Mouse (Mus musculus) cerebellum, postnatal 14 days (tissue): ENCODE measurements around the gene Cstad.

Experiments
- DNase-seq, 2 experiments: peaks; one replicate each; pipeline ENCODE4 v3.0.0; 2021; ENCODE audit warnings: mixed read lengths in 2 of 2

Gene Cstad

DNA sequence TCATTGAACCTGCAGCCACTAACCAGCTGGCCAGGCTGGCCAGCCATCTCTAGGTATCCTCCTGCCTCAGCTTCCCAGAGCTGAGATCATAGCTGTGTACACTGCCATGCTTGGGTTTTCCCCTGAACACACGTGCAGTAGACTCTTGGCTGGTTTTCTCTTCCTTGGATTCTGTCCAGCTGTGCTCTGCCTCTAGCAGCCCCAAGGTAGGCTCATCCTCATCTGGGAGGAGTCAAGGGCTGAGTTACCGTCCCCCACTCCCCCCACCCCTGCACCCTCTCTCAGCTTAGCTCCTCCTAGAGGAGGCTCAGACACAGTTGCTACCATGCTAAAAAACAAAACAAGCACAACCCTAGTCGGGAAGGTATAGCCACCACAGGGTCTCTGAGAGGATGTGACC, 4.8 kb downstream of the Cstad start:
- DNase-seq: peak in 1 of 2 experiments; percentile 8

DNA sequence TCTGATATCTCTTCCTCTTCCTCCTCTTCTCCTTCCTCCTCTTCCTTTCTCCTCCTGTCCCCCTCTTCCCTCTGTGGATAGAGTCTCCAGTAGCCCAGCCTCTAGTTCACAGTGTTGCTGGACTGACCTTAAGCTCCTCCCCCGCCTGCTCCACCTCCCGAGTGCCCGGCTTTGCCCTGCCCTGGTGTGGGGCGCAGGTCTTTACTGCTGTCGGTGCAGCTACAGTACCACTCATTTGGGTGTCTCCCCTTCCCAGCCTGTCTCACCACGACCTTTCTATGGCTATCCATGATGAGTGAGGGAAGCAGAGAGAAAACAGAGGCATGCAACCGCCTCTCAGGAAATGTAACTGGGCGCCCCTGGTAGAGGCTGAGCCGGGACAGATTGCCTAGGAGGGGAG, 5.5 kb downstream of the Cstad start:
- DNase-seq: peak in 1 of 2 experiments; percentile 15

DNA sequence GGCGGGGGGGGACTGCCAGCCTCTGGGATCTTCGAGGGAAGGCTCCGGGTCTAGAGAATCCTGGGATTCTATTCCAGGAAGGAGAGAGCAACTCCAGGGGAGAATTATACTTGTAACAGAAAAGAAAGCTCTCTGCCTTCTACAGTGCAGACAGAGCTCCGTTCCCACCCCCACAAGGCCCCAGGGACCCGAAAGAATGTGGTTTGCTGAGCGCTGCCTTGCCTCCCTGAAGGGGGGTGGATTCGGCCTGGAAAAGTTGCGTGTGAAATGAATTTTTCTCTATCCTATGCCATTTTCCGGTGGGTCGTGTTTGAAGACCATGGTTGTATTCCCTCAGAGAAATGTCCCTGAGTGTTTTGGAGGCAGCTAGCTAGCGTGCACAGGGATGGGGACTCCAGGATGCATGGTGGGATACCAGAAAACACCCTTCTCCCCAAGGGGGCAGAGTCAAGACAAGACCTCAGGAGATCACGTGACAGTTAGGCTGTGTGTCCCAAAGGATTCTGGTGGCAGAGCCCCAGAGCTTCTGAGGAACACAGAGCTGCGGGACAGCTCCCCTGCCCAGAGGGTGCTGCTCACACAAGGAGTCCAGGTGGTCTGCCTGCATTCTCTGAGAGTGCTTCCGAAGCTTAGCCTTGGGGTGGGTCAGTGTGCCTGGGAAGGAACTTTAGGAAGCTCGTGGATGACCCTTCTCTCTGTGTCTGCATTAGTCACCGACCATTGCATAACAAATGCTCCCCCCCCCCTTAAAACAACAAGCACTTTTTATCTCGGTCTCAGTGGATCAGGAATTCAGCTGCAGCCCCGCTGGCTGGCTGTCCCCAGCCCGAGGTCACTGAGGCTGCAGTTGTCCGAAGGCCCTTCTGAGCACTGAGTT, 6.4 kb downstream of the Cstad start:
- DNase-seq: peak in 1 of 2 experiments; percentile 13

DNA sequence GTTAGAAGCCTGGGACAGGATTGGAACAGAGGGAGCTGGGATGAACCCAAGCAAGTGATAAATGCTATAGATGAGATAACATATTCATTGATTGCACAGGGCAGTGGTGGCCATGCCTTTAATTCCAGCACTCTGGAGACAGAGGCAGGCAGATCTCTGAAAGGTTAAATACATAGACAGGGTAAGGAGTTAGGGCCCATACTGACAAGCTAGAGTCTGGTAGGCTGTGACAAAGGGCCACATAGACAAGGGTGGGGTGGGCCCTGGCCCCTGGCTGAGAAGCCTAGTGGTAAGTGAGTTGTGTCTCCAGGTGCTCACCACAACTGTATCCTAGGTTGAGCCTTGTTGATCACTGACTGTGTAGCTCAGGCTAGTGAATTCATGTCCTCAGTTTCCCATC, 7.6 kb downstream of the Cstad start:
- peak in 1 of 2 experiments; percentile 1 for DNase-seq

DNA sequence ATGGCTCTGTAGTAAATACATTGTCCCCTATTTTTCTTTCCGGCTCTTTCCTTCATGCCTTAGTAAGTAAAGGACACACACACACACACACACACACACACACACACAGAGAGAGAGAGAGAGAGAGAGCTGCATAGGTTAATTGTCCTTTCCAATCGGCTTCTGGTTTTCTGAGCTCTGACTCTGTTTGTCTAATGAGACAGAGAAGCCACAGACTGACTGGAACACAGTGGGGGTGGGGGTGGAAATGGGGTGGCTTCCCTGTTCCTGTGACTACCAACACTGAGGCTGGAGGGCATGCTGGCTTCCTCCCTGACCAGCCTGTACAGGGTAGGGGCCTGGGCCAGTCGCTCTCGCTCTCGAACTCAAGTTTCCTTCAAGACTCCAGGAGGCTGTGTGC, 8.9 kb downstream of the Cstad start:
- no peak for DNase-seq

DNA sequence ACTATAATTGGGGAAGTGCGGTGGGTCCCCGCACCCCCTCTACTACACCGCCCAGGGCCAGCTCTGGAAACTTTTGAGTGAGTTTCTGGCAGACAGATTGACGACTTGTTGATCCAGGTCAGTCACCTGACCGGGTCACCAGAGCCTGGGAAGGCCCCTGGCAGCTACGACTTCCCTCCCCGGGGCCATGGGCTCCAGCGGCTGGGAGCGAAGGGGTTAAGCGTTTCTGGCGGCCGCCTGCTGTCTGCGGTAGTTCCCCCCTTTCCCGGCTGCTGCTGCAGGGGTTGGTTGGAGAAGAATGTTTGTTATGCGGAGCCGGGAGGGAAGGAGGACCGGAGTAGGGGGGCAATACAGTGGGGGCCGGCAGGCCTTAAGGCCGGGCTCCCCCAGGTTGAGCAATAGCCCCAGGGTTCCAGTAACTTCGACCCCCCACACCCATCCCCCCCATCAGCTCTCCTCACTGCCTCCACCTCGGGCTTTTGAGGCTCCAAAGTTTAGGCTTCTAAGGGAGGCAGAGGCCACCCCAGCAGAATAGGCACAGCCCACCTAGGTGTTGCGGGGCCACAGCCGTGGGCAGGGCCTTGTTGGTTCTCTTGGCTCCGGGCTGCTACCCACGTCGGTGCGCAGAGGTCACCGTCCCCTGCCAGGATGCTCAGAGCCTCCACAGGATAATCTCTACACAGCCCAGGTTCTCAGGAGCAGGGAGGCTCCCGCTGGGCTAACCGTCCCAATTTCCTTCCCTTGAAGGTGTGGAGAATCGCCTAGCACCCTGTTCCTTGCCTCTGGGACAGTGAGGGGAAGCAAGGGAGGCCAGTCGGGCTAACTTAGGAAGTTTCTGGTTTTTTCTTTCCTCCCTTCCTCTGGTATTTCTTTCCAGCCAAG, 10.3 kb downstream of the Cstad start:
- no peak for DNase-seq

DNA sequence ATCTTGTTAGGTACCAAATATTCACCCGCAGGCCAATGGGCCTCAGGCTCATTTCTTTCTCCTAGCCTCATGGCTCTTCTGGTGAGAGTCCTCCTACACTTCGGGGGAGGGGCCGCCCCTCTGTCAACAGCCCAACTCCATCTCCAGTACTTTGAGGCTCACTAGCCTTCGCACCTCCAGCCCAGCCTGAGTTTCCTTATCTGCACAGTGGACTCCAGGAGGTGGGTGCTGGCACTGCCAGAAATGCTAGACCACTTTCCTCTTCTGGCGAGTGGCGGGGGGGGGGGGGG, 10.9 kb downstream of the Cstad start:
- DNase-seq: no peak

DNA sequence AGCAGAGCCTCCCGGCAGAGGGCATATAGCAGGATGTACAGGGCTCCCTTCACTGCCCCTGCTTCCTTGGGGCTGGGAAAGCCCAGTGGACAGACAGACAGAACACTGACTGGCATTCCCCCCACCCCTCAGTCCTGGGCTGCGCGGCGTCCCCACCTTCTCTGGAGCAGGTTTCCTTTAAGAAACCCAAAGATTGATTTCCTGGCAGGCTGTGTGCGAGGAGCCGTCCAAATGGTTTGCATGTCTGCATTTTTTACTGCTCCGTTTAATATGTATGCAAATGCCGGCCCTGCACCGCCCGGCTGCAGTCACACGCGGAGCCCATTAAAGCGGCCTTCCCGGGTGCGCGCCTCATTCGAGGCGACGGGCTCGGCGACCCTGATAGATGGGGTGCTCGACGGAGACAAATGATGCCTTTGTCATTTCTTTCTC, 11.8 kb downstream of the Cstad start:
- no peak for DNase-seq

DNA sequence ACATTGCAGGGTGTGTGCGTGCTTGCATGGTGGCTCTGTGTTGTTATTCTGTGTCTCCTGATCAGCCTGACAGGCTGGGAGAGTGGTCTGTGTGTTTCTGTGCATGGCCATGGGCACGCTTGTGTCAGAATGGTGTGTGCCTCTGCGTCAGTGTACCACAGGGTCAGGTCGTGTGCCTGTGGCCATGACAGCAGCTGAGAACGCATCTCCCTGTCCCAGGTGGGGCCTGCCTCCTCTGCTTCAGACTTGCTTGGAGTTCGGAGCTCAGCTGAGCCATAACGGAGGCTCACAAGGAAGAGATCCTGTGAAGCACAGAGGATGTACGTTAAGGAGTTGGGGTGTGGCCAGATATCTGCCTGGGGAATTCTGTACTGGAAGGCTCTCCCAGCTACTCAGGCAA, 13.1 kb downstream of the Cstad start:
- no peak for DNase-seq

DNA sequence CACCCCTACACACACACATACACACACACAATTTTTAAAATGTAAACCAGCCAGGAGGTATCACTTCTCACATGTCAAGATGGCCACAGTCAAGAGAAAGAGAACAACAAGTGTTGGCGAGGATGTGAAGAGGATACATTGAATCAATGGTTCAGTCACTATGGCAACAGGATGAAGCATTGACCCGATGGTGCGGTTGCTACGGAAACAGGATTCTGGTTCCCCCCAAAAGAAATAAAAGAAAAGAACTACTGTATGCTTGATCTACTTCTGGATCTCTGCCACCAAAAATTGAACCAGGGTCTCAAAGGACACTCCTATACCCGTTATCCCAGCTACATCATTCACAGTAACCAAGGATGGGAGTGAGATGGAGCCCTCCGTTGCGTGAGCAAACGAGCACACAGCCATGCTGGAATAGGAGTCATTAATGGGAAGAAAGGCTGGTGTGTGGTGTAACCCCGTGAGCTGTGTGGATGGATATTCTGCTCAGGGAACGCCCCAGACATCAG, 13.9 kb downstream of the Cstad start:
- DNase-seq: no peak

DNA sequence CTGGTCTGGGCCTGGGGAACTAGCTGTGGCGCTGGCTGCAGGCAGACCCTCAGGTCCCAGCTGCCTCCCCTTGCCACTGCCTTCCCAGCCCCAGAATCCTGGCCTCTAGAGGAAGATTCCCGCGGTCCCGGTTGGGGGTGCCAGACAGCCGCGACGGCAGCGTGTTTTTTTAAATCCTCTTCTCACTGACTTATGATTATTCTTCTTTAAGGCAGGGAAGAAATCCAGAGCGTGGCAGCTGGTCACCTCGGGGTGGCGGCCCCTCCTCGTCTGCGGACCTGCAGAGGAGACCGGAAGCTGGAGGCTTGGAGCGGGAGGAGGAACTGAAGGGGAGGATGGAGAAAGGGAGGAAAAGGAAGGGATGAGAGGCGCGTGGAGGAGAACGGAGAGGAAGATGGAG, 18.7 kb downstream of the Cstad start:
- DNase-seq: peak; percentile 67 to 78

DNA sequence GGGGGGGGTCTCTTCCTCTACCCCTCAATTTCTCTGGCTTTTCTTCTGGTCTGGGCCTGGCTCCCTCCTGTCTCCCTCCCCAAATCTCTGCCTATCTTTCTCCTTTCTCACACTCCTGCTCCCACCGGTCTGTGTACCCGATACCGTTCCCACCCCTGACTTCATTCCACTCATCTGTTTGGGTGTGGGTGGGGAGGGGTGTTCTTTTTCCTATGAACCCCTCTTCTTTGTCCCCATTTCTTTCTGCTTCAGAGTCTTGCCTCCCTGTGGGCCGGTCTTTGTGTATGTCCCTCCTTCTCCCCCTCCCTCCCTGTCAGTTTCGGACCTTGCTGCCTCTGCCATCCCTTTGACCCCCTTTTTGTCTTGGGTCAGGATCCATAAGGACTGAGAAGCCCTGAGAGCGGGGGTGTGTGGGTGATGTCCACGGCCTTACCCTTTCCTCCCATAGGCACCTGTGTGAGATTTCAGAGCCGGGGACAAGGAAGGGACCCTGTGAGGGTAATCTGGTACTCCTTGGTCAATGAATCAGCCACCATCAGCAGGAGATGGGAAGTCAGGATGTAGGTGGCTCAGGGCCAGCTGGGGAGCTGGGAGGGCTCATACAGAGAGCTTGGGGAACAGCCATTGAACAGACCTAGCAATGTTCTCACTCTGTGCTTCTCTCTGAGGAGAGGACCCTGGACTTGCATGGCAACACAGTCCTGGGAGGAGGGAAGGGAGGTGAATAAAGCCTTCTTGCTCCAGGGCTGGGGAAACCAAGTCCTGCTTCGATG, 19.5 kb downstream of the Cstad start:
- DNase-seq: peak in 1 of 2 experiments; percentile 52

DNA sequence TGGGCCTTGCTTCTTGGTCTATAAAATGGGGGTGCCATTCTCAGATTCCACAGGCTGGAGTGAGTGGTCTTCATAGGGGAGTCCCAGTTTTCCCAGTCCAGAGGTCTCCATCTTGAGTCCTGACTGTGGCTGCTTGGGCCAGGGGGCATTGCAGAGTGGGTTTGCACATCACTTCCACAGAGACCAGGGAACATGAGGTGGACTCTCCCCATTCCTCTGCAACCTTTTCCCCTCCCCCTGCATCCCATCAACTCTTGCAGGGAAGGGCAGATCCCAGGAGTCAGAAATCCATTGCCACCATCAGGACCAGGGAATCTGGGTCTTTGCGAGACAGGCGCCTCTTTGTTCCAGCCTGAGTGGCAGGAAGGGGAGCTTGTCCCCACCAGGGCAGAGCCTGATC, 21.0 kb downstream of the Cstad start:
- DNase-seq: no peak

DNA sequence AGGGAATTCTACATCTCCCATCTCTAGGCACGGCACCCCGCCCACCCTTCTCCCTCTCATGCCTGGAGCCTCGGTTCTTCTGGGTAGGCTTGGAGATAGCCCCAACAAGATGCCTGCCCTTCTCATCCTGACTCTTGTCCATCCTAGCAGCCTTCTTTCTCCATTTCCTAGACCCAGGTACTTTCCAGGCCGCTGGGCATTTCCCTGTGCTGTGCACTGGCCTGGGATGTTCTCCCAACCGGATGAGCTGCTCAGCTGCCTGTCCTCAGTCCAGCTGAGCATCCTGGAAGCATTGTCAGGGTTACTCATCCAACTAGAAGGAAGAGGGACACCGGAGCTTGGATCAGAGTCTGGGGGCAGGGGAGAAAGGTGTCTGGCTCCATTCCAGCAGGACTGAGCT, 21.6 kb downstream of the Cstad start:
- no peak for DNase-seq

DNA sequence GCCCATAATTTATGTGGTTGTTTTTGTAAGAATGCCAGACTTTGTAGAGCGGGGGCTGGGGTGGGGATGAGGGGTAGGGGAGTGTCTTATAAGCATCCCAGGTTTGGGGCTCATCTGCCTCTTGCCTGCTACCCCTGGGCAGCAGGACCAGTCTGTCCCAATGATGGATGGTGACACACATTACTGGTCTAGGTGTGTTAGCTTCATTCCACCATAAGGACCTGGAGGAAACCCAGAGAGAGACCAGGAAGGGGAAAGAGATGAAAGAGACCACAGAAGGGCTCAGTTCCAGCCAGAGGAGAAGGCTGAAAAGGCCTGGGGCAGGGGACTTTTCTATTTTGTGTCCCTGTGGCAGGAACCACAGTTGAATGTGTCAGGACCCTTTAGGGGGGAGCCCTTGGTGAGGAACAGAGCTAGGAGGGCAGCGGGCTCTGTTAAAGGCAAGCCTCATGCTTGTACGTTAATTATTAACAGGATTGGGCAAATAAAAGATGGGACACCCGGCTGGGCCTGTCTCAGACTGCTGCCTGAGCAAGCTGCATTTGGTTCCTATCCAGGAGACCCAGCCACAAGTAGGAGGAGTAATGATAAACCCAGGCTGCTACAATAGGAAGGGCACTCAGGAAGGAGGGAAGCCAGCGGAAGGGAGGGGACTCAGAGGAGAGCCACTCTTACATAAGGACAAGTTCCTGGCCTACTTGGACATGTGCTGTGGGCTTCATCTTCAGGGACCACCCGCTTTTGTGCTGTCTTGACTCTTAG, 23.8 kb downstream of the Cstad start:
- no peak for DNase-seq

DNA sequence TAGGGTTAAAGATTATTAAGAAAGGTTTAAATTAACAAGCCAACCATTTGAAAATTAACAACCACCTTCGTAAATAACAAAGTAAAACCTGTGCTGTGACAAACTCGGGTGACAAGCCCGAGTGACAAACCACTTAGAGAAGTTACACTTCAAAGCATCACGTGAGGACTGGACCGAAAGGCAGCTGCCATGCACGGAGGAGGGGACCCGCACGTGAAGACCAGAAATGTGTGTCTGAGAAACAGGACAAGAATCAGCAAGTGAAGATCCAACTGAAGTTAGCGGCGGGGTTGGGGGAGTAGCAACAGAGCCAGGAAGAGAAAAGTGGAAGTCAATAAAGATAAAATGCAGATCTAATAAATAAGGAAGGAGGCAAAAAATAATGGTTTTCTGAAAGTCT, 29.0 kb downstream of the Cstad start:
- DNase-seq: no peak

DNA sequence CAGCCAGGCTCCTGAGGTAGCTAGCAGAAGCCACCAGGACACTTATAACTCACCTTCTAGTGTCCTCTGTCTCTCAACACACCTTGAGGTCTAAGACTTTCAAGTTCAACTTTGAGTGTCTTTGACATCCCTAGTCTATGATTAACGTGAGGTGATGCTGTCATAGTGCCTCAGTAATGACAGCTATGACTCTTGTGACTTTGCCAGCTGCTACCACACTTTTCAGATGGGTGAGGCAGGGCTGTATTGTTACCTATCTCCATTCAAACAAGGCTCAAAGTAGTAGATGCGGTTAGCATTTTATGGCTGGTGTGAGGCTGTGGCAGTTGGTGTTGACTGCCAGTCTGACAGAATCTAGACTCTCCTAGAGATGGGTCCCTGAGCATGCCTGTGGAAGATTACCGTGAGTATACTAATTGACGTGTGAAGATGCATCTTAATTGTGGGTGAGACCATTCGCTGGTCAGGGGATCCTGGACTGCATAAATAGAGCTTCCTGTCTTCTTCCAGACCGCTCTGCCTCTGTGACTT, 30.5 kb downstream of the Cstad start:
- DNase-seq: no peak

DNA sequence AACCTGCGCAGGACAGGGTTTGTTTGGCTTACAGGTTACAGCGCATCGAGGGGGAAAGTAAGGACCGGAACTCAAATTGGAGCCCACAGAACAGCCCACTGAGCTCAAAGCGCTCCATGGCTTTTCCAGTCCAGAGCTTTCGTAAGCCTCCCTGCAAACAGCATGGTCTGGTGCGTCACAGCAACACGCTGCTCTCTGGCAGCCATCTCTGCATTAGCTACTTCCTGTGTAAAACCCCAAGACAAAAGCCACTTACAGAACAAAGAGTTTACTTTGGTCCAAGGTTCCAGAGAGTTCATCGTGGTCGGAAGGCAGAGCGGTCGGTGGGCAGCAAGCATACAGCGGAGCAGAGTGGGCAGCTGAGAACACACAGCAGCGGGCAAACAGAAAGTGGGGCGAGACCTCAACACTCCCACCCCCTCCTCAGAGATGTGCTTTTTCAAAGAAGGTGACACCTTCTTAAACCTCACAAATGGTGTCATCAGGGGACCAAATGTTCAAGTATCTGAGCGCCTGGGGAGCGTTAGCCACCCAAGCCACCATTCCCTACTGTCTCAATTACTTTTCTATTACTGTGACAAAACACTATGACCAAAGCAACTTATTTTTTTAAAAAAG, 31.3 kb downstream of the Cstad start:
- DNase-seq: no peak

DNA sequence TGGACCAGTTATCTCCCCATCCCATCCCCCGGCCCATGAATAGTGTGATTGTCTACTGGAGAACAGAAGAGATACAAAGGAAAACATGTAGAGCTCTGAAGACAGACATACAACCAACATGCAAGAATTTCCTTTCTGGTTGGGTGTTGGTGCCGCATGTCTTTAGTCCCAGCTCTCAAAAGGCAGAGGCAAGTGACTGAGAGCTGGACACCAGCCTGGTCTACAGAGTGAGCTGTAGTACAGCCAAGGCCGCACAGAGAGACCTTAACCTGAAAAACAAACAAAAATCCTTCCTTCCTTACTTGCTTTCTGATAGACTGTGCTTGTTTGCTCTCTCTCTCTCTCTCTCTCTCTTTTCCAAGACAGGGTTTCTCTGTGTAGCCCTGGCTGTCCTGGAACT, 32.5 kb downstream of the Cstad start:
- DNase-seq: no peak

DNA sequence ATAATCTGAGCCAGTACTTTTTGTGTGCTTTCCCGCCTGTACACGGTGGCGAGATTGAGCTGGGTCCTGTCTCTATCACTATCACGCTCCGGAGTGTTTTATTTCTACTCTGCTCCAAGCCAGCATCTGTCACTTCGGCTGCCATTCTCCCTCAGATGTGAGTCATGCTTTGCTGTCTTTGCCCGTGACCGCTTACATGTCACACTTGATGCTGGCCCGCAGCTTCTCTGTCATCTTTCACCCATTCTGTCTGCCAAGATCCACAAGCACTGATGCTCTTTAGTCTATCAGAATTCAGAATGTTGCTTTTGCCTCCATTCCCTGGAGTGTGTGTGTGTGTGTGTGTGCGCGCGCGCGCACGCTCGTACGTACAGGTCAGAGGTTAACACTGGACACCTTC, 33.5 kb downstream of the Cstad start:
- no peak for DNase-seq

DNA sequence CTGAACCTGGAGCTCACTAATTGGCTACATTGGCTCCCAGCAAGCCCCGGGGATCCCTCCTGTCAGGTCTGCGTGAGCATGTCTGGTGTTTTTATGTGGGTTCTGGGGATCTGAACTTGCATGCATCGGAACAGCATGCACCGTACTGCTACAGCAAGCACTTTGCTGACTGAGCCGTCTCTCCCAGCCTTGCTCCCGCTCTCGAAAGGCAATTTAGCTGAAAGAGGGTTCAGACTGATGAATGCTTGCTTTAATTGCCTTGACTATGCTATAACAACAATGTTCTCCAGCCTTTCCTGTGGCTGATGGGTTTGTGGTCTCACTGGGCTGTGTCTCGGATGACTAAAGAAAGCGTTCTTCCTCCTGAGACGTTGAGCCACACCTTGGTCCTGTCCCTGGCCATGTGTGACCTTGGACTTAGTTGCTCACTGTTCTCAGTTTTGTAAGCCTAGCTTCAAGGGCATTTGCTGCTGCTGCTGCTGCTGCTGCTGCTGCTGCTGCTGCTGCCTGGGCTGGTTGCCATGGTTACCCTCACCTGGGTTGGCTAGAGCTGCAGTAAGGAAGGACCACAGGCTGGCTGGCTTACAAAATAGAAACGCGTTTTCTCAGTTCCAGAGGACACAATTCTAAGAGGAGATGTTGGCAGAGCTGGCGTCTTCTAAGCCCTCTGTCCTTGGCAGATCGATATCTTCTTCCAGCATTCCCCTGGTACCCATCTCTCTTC, 34.4 kb downstream of the Cstad start:
- no peak for DNase-seq
